Mouse (Mus musculus) cerebellum, adult 9-10 months (tissue): Measurements from ENCODE around the gene Dop1a.

Source experiments
- DNase-seq: peaks from one replicate; pipeline ENCODE4 v3.0.0; 2022

Gene Dop1a

DNA sequence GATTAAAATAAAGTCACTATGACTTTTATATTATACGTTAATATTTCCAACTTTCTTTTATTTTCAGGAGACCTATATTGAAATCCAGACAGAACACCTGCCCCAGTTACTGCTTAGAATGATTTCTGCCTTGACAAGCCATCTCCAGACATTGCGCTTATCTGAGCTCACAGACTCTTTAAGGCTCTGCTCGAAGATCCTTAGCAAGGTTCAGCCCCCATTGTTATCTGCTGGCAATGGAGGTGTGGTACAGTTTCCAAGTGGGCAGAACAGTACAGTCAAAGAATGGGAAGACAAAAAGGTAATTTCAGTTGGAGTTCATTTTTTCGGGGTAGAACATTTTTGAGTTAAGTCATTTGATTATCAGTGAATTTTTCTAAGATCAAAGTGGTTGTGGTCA, 40.5 kb downstream of the Dop1a start:
- DNase-seq = no peak

DNA sequence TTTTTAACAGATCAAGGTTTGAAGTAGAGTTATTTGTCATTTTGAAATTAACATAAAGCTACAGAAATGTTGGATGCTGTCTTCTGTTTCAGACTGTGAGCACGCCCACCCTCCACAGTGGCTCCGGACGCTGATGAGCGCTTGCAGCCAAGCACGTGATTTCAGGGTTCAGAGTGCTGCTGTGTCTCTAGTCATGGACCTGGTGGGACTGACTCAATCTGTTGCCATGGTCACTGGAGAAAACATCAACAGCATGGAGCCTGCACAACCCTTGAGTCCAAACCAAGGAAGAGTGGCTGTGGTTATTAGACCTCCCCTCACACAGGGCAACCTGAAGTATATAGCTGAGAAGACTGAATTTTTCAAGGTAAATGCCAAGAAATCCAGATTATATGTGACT, 46.8 kb downstream of the Dop1a start:
- no peak for DNase-seq

DNA sequence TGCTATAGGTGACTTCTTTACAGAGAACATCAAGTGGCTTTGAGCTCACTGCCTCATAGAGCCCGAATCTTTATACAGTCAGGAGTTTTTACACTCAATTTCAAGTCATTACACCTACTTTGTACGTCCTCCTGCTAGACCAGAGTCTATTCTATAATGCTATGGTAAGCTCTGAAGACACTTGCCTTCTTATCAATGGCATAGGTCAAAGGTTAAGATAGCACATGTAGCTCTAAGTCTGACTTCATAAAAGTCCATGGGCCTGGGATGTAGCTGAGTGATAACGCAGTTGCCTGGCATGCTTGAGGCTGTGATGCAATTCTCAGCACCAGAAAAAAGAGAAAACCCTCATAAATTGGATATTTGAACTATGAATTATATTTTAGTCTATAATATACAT, 47.4 kb downstream of the Dop1a start:
- no peak for DNase-seq

DNA sequence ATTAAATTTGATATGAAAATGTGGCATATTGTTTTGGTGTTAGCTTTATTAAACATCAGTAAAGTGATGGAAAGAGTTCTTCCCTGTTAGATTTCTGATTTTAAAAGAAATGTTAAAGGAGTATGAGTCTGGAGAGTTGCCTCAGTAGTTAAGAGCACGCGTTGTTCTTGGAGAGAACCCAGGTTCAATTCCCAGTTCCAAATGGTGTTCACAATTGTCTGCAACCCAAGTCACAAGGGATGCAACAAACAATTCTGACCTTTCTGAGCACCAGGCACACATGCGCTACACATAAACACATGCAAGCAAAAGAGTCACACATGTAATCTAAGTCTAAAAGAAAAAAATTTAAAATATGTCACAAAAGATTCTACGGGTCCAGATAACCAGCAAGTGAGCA, 47.8 kb downstream of the Dop1a start:
- DNase-seq = no peak

DNA sequence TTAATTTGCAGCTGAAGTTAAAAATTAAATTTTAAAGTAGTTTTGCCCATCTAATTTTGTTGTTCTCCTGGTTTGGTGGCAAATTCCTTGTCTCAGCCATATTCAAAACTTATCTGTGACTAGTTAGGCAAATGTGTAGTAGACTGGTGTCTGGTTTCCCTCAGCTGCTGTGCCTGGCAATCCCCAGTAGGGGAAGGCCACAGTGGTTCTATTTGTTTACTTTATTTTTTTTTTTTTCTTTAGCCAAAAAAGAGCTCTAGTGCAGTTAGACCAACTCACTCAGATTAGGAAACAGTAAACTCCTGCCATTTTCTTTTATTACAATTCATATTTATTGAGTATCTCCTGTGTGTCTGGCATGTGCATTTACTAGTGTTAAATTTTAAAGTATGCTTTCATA, 55.4 kb downstream of the Dop1a start:
- DNase-seq = no peak

DNA sequence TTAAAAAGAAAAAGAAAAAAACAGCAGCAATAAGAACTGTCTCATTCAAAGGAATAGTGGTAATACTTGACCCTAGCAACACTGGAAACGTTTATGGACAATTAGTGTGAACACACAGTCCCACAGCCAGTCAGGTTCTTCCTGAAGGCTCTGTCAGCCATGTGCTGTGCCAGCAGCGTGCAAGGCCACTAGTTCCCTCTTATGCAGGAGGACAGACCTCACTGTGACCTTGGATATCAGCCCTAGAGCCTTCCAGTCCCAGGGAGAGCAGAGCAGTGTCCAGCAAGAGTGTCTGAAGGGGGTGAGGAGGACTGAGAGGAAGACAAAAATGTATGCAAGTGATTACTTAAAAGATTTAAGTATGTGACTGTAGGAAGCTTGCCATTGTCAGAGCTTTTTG, 58.6 kb downstream of the Dop1a start:
- DNase-seq = no peak

DNA sequence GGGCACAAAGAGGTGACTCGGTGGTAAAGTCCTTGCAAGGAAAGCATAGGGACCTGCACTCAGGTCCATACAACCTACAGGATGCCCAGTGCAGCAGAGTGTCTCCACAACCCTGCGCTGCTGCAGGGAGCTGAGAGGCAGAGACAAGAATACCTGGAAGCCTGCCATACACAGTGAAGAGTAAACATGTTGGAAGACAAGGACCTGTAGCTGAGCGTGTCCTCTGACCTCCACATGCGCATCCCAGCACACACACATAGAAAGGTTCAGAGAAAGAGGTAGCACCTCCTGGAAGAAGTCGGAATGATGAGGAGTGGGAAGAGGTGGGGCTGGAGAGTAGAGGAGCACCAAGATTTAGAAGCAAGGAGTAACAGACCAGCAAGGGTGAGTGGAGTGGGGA, 67.1 kb downstream of the Dop1a start:
- DNase-seq = no peak

DNA sequence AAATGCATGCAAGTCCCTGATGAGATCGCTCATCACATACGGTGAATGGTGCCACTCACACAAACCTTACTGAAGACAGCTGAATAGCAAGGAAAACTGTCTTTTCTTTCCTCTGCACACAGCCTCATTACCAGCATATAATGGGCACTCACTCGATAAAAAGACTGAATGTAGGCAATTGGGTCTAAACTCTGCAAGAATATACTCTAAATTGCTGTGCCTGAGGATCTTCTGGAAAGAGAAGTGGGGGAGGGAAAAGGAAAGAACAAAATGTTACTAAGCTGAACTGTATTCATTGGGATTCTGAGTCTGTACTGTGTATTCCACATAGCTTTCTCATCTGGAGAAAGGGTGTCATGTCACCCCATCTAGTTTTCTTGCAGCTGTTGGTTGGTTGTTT, 76.5 kb downstream of the Dop1a start:
- DNase-seq = no peak

DNA sequence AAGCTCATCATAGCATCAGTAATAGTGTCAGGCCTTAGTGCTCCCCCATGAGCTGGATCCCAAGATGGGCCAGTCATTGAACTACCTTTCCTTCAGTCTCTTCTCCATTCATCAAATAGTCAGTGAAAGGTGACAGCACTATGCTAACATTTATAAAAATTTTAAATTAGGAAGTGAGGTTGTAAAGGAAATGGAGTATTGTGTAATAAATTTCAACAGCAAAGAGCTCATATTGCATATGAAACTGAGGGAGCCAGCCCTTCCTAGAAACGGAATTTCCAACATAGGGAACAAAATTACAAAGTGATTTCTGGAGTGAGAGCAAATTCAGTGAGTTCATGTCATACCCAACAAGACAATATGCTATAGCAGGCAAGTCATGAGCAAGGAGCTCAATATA, 77.6 kb downstream of the Dop1a start:
- DNase-seq = no peak

DNA sequence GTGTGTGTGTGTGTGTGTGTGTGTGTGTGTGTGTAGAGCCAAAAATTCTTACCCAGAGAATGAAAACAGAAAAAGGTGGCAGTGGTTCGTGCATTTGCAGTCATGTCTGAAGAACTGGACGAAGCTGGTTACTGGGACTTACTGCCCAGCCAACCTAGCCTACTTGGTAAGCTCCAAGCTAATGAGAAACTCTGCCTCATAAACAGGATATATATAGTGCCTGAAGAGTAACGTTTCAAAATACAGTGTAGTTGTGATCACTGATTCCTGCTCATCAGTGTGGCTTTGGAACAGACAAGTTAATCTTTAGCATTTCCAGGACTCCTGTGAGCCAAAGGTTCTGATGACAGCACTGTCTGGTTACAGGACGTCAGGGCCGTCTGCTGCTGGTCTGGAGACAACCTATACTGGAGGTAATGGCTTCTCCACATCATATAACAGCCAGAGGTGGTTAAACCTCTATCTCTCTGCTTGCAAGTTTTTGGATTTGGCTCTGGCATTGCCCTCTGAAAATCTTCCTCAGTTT, 82.7 kb downstream of the Dop1a start:
- no peak for DNase-seq

DNA sequence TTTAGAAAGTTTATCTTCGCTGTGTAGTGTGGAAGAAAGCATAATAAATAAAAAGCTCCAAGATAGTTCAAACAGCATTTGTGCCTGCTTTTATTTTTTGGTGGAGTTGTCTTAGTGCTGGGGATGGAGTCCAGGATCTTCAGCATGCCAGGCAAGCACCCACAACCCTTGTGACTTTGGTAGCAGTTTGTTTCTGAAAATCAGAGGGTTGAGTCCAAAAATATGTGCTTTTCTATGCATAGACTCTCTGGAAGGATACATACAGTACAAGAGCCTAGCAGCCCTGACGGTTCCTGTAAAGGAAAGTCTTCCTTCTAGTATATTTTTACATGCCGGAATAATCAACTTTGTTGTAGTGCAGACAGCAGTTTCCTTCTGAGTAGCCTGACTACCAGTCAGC, 83.8 kb downstream of the Dop1a start:
- no peak for DNase-seq

DNA sequence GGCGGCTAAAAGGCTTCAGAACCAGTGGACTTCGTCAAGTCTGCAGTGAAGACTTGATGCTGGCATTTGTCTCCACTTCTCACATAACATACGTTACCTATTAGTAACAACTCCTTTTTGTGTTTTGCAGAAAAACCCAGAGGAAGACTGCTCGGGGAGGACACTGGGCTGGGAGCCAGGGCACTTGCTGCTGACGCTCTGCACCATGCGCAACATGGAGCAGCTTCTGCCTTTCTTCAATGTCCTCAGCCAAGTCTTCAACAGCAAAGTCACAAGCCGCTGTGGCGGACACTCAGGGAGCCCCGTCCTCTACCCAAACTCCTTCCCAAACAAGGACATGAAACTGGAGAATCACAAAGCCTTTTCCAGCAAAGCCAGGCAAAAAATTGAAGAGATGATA, 86.9 kb downstream of the Dop1a start:
- peak; percentile 21 for DNase-seq

DNA sequence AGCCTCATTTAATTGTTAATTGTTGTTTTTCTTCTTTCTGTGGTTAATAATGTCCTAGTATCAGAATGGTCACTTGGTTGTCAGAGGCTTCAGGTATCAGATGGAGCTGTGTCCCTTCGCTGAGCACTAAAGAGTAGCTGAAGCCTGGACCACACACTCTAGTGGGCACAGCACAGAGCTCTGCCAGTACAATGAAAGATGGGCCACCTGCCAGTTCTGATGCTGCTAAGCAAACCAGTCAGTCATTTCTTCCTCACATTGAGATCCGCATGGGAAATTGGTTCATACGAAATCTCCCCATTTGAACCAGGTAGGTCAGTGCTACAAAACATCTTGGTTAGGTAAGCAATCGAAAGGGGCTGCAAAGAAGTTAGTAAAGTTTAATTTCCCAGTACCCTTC, 87.7 kb downstream of the Dop1a start:
- DNase-seq = no peak

DNA sequence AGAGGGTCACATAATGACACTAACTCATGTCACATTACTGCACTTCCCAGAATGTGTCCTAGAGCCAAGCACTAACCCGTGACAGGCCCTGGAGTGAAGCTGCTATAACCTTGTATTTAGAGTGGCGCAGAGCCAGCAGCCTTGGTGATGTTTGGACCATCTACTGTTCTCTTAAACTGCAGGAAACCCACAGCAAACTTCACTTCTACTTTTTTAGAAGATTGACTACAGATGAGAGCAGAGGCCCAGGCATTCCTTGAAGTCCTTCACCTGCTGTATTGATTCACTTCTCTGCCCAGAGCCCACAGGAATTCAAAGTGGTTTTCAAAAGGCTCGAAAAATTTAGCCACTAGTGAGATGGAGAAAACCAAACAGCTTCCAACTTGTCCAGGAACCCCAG, 93.6 kb downstream of the Dop1a start:
- no peak for DNase-seq

DNA sequence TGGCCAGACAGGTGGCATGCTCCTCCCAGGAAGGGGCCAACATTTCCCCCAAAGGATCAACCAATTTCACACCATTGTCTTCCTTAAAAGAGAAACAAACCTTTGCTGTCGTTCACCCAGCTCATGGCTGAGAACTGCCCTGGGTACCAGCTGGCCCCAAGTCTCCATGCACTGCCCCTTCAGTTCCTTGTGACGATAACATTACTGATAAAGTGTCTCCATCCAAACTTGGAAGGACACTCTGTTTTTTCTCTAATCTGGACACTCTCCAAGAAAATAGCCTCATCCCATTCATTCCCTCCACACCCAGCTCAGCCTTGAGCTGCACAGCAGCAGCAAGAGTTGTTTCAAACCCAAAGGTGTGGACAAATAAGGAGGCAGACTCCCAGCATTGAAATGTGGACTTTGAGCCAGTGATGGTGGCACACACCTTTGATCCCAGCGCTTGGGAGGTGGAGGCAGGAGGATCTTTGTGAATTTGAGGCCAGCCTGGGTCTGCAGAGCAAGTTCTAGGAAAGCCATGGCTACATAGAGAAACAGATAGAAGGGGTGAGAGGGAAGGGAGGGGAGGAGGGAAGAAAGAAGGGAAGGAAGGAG, 102.5 kb downstream of the Dop1a start:
- DNase-seq = no peak

DNA sequence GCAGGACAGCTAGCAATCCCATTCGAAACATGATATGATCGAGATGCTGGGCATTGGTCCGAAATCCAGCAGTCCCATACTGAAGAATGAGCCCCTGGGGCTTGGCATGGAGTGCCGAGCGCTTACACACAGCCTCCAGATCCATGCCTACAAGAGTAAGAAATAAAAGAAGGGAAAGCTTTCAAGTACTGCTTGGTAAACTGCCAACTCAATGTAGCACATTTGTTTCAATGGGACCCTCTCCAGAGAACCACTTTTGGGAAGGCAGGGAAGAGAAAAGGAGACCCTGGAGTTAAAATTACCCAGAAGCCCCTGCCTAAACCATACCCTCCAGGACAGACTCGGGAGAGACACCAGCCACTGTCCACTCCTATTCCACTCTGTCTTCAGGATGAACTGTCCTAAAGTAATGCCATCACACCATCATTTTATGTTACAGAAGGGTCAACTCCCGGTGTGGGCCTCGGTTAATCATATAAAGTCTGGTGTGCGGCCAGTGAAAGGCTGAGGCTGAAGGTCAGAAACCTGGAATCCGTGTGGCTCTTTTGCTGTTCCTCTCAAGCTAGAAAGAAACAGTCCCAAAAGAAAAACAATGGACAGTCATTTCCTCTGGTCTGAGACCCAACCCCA, 103.4 kb downstream of the Dop1a start:
- peak; percentile 41 for DNase-seq

DNA sequence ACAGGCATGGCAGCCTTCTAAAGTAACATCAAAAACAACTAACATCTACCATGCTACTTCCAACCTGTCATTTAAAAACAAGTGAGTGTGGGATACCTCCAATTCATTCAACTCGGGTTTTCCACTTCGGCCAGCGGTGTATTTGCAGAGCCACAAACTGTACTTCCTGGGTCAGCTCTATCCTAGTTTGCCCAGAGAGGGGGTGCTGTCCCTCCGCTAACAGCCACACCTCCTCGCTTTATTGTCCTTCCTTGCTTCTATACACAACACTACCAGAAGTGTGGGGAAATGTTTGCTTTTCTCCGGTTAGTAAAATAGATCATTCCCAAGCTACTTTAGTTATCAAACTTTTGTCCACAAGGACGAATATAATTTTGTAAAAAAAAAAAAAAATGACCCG, 104.0 kb downstream of the Dop1a start:
- peak; percentile 29 for DNase-seq

DNA sequence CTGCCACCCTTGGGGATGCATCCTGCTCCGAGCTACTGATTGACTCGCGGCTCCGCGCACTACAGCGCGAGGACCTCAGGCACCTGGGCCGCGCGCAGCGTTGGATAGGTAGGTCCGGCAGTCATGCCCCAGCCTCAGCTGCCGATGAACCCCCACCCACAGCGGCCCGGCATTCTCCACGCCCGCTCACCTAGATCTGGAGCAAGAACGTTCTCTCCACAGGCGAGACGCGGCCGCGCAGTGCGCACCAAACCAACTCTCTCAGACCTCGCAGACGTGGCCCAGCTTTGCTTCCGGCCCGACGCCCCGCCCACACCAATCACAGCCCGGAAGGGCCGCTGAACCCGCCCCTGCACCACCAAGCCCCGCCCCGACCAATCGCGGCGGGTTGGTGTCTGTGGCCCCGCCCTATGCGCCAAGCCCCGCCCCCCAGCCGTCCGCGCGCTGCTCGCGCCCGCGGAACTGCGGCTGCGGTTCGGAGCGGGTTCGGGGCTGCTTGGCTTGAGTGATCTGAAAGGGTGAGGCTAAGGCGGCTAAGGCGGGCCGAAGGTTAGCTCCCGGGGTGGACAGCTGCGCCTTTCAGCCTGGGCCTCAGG, 104.7 kb downstream of the Dop1a start, which contains the start of the genes Pgm3 and Rwdd2a:
Gene Pgm3 (minus strand): TSS at position 303 of the 596 bp plus-strand sequence.
Gene Rwdd2a (plus strand): TSS at position 452 of the 596 bp plus-strand sequence.
- peak; percentile 95 for DNase-seq

DNA sequence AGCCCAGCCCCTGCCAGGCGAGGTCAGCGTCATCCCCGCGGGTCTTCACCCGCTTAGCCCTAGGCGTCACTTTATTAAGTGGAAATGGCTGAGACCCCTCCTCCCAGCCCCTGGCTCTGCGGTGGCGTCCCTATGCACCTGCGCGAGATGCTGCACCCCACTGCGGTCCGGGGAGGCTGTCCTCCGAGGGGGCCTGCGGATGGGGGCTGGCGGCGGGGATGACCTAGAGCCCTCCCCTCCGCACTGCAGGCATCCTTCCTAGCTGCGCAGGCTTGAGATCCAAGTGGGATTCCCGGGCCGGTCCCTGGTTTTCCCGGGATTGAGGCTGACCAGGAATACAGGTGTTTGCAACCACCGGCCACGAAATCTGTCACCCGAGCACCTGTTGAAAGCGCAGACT, 105.2 kb downstream of the Dop1a start:
- no peak for DNase-seq

DNA sequence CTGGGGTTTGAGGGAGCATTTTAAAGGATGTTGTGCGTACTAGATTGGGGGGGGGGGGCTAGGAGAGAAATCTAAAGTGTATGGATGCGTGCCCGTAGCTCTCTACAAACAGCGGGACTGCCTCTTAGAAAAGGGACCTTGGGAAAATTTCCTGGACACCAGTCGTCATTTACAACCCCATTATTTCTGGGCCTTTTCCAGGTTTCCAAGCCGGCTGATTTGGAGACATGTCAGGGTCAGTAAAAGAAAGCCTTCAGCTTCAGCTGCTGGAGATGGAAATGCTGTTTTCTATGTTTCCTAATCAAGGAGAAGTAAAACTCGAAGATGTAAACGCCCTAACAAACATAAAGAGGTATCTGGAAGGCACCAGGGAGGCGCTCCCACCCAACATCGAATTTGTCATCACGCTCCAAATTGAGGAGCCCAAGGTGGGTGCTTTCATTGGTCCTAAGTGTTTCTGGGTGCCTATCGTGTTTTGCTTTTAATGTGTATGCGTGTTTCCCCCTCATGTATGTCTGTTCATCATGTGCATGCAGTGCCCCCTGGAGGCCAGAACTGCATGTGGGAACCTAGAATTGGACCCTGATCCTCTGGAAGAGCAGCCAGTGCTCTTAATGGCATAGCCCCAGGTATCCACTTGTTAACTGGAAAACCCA, 105.8 kb downstream of the Dop1a start:
- peak; percentile 89 for DNase-seq

DNA sequence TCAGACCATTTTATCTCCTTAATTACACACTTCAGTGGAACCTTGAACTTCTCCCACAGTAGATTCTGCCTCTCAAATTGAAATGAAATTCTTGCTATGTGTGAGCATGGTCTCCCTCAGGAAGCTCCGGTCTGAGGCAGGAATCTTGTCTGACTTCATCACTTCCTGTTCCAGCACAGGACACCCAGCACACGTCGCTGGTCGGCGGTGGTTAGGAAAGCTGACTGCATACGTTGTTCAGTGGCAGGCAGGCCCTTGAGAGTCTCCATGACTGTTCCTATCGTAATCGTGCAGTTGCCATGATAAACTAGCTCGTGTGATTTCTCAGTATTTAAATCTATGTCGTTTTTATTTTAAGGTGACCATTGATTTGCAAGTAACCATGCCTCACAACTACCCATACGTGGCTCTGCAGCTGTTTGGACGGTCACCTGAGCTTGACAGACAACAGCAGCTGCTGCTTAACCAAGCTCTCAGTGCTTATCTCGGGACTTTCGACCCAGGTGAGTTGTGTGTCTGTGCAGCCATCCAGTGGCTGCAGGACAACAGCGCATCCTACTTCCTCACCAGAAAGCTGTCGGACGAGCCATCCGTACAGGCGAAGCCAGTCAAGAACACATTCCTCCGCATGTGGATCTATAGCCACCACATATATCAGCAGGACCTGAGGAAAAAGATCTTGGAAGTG, 106.8 kb downstream of the Dop1a start:
- DNase-seq = no peak

DNA sequence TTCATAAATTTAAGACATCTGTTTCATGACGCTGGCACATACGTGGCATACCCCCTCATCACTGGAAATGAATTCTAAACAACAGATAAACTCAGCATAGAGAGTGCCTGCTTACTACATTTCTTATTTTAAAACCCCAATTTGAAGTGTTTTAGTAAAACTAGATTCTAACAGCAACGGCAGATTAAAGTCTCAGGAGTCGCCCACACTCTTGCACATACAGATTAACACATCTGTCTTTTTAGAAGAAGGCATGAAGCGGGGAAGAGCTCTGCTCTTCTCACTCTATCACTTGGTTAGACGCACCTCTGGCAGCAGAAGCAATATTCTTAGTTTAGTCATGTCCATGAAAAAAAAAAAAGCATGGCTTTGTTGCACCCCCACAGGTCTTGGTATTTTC, 108.2 kb downstream of the Dop1a start:
- DNase-seq = no peak

DNA sequence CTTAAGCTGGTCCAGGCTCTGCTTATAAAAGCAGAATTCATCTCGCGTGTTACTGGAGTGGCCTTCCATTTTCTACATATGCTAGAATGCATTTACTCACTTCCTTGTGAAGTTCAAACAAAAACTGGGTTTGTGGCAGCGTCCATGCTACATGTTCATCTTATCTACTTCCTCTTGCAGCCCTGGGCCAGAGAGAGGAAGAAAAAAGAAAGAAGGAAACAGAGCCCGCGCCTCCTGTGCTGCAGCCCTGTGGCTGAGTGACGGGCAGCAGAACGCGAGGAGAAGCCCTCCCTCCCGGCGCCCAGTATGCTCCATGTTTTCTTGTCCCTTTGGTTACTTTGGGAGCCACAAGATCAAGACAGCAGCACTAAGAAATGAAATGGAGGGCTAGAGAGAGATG, 112.7 kb downstream of the Dop1a start:
- no peak for DNase-seq
